Mouse (Mus musculus): ENCODE measurements around the gene Hamp. TPM values are rescaled to one million over a fixed set of nuclear protein-coding genes. Genes with fewer than 3 reads are reported as not detected.

Gene Hamp
- total RNA-seq (2023): not detected in 2 replicates

DNA sequence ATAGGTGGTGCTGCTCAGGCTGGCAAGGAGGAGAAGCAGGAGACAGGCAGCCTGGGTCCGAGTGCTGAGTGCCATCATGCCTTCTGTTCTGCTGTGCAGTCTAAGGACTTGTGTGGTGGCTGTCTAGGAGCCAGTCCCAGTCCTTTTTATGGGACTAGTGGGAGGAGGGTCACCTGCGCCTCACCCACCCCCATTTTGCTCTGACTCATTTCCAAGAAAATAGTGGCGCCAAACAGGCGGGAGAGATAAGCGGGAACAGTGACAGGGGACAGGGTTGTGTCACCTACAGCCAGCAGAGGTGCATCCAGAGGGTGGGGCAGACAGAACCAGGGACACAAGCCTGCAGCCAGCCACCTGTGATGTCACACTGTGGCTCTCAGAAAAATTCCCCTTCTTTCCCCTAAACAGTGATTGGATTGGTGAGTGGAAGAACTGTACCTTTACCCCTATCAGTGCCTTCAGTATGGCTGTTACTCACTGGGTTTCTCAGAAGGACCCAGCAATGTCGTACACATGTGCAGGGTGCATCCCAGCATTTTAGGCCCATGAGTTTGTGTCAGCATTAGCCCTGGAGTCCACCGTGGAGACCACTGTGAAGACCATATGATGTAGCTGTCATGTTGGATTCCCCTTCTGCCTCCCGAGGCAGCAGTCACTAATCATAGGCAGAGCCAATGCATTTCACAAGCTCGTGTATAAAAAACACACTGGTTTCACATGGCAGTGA lies at the start of gene Hamp:
Gene Hamp (minus strand): TSS at position 124 of the 727 bp plus-strand sequence.

DNA sequence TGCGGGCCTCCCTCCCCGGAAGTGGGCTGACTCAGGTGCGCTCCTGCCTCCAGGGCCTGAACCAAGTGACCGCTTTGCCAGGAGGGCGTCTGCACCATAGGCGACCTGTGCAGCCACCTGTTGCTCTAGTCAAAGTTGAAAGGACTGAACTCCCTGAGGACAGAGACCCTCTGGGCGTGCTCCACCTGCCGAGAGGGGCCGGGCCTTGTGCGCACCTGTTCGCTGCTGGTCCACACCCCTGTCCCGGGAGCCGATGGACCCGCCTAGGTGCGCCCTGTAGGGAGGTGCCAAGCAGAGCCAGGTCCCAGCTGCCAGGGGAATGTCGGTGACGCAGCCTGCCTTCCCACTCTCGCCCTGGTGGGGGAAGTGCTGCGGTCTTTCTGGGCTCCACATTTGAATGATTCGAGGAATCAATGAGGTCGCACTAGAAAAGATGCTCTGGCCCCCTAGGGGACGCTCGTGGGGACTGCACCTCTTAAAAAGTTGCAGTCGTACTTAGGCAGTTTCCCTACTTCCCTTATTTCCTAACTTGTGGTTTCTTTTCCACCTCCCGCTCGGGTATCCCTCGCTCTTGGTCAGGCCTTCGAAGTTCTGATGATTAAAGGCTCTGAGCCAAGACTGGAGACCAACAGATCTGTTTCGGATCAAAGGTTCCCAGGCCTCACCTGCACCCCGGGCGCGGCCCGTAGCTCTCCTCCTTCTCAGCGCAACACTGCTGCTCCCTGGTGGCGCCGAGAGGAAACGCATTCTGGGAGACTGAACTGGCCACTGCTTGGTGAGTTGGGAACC lies 29.9 kb upstream of the Hamp start, which contains the start of gene Fam187b:
Gene Fam187b (plus strand): TSS at position 290 of the 789 bp plus-strand sequence.

DNA sequence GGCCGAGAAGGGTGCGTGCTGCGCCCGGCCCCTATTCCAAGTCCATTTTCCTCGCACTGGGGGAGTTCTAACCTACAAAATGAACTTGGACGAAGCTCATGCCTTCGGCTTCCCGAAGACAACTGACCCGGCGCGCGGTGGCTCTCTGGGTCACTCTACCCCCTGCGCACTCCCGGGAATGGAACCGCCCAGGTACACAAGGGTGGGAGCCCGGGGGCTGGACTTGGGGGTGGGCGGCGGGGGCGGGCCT lies 29.3 kb upstream of the Hamp start, which contains the start of gene Lsr:
Gene Lsr (minus strand): TSS at position 214 of the 250 bp plus-strand sequence.

DNA sequence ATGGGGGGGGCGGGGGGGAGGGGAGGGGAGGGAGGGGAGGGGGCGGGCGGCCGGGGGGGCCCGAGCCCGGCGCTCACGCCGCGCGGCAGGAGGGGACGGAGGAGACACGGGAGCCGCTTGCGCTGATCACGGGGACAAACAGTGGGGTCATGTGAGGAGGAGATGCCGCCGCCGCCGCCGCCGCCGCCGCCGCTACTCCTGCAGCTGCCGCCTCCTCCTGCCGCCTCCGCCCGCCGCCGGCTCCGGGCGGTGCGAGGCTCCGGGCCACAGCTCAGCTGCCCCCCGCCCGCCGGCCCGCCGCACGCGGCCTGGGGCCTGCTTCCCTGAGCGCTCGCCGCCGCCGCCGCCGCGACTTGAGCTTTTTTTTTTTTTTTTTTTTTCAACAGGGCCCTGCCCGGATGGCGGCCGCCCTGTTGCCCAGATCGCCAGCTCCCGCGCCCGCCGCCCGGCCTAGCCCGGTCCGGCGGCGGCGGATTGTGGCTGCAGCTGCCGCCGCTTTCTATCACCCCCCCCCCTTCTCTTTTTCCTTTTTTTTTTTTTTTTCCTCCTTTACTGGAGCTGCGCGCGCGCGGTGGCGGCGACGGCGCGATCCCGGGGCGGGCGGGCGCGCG lies 13.0 kb upstream of the Hamp start, which contains the start of gene Usf2:
Gene Usf2 (minus strand): TSS at position 48 of the 611 bp plus-strand sequence.

DNA sequence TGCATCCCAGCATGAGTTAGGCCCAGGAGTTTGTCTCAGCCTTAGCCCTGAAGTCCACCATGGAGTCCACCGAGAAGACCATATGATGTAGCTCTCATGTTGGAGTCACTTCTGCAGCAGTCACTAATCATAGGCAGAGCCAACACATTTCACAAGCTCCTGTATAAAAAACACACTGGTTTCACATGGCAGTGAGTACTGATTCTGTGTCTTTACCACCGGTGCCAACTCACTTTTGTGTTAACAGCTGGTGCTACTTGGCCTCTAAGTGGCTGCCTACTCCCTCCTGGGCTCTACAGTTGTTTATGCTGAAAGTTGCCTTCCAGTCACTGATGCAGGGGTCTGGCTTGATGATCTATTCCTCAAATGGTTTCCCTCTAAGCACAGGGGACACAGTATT lies 19.3 kb downstream of the Hamp start, which contains the start of gene Hamp2:
Gene Hamp2 (minus strand): TSS at position 101 of the 400 bp plus-strand sequence.

DNA sequence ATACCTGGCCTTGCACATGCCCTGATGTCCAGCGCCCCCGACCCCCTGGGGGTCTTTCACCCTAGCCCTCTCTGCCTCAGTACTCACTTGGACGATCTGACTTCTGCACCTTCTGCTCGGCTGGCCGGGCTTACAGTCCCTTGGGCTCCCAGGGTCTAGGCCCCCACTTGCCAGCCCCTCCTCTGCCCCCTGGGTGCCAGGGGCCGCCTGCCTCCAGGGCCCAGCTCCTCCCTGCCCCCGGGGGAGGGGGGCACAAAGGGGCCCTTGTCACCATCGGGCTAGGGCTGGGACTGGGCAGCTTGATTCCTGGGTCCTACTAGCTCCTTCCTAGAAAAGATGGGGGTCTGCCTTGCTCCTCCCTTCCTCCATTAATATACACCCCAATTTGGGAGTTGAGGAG lies 29.1 kb downstream of the Hamp start, which contains the start of gene Mag:
Gene Mag (minus strand): TSS at position 142 of the 400 bp plus-strand sequence.

Other genes starting within 250 kb of the Hamp start
- not detected in 2 replicates for gene 2200002J24Rik, start 245.1 kb downstream of the Hamp start, total RNA-seq (2023)
- gene Atp4a, start 231.8 kb downstream of the Hamp start, total RNA-seq (2023): not detected in 2 replicates
- gene Tmem147, start 214.5 kb downstream of the Hamp start, total RNA-seq (2023): 17.2 and 23.5 TPM in 2 replicates
- not detected in 2 replicates for gene Gapdhs, start 200.4 kb downstream of the Hamp start, total RNA-seq (2023)
- 0.16 and 0.57 TPM in 2 replicates for gene Sbsn, start 192.6 kb downstream of the Hamp start, total RNA-seq (2023)
- 2.3 and 3.3 TPM in 2 replicates for gene Dmkn, start 180.3 kb downstream of the Hamp start, total RNA-seq (2023)
- not detected in 2 replicates for gene Krtdap, start 156.1 kb downstream of the Hamp start, total RNA-seq (2023)
- 31.3 and 40.2 TPM in 2 replicates for gene Ffar2, start 120.3 kb downstream of the Hamp start, total RNA-seq (2023)
- not detected in 2 replicates for gene Ffar3, start 87.9 kb downstream of the Hamp start, total RNA-seq (2023)
- not detected in 2 replicates for gene Ffar1, start 82.5 kb downstream of the Hamp start, total RNA-seq (2023)
- gene Cd22, start 63.7 kb downstream of the Hamp start, total RNA-seq (2023): 3.5 and 3.8 TPM in 2 replicates
- gene Mag, start 29.2 kb downstream of the Hamp start, total RNA-seq (2023): 1.3 and 2.4 TPM in 2 replicates
- 1.7 TPM in 1 of 2 replicates, not detected in the other for gene Hamp2, start 19.4 kb downstream of the Hamp start, total RNA-seq (2023)
- gene Usf2, start 12.8 kb upstream of the Hamp start, total RNA-seq (2023): 97.9 and 113 TPM in 2 replicates
- gene Lsr, start 29.4 kb upstream of the Hamp start, total RNA-seq (2023): 2.4 and 2.8 TPM in 2 replicates
- gene Fam187b, start 29.8 kb upstream of the Hamp start, total RNA-seq (2023): 0.45 and 0.63 TPM in 2 replicates
- 820 and 829 TPM in 2 replicates for gene Fxyd5, start 98.4 kb upstream of the Hamp start, total RNA-seq (2023)
- gene Fxyd7, start 107.4 kb upstream of the Hamp start, total RNA-seq (2023): 1.2 TPM in 2 replicates
- gene Fxyd1, start 113.2 kb upstream of the Hamp start, total RNA-seq (2023): not detected in 2 replicates
- gene Lgi4, start 115.3 kb upstream of the Hamp start, total RNA-seq (2023): 0.22 TPM in 1 of 2 replicates, not detected in the other
- gene Fxyd3, start 132.7 kb upstream of the Hamp start, total RNA-seq (2023): not detected in 2 replicates
- 2.1 and 2.4 TPM in 2 replicates for gene Hpn, start 171.3 kb upstream of the Hamp start, total RNA-seq (2023)
- 5.7 and 8.1 TPM in 2 replicates for gene Scn1b, start 183.0 kb upstream of the Hamp start, total RNA-seq (2023)
- 133 and 214 TPM in 2 replicates for gene Gramd1a, start 211.9 kb upstream of the Hamp start, total RNA-seq (2023)

Data from neutrophil, adult 65 days (primary cell).